Mouse (Mus musculus) T-cell, adult 2 months (primary cell): ENCODE data around the gene Cd86.

Source experiments
- DNase-seq: peaks from one replicate; pipeline ENCODE4 v3.0.0; 2022; ENCODE audit warnings: low spot score

The Cd86 gene

DNA sequence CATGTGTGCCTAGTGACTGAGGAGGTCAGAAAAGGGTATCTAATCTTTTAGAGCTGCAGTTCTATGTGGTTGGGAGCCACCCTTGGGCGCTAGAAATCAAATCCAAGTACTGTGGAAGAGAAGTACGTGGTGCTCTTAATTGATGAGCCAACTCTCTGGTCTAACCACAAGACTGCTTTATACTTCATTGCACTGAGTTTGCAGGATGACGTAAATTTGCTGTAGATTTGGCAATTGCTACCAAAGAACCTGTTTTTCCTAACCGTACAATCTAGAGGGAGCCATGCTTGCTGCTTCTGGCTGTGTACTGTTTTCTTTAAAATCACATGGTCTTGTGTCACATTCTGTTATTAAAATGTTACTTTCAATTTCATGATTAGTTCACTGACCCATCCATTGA, 10.0 kb downstream of the Cd86 start:
- DNase-seq, result peak; percentile 28

DNA sequence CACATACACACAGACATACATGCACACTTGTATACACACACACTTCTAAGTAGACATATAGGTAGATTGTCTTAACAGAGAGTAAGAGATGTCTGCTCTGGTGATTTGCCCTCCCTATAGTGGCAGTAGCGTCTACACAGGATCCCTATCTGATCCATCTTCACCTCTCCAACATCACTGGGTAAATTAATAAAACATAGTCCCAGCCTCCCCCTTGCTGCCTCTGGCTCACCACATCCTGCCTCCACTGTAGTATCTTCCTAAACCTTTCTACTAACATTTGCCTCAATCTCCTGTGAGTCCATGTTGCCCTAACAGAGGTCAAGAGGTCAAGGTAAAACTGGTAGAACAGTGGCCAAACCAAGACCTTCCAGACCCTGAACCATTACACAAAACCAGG, 10.7 kb downstream of the Cd86 start:
- DNase-seq, result no peak

DNA sequence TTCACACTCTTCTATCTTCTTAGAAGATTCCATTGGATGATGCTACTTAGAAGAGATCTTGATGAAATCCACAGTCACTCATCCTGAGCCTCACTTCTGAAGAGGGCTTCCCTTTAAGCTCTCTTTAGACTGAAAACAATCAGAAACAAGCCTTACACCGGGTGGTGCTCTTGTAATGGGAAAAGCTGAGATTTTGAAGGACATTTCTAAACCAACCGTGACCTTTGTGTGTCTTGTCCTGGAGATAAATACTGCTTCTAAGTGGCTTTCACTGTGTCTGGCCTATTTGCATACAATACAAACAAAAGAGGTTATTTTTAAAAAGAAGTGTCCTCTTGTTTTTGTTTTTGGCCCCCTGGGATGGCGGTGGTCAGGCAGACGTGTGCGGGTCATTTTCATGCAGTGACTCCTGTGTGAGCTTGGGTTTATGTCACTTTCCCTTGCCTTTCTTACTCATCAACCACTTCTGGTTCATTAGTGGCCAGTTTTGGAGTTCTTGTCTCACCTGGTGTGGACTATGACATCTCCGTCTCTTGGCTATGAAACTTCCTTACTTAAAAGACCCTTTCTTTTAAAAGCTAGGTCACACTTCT, 14.6 kb downstream of the Cd86 start:
- DNase-seq, result no peak

DNA sequence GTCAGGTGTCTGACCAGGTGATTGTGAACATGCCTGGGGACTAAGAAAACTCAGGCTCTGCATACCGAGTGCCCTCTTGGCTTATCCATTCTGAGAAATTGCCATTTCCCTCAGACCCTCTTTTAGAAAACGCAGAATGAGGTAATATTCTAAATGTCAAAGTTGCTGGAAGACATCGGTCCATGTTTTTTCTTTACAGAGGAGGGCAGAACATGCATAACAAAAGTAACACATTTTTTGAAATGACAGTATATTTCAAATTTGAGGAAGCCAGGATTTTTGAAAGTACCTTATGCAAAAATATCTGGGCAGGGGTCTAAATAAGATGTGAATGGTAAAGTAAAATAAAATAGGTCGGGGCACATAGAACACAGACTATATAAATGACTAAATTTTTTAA, 15.4 kb downstream of the Cd86 start:
- no peak for DNase-seq

DNA sequence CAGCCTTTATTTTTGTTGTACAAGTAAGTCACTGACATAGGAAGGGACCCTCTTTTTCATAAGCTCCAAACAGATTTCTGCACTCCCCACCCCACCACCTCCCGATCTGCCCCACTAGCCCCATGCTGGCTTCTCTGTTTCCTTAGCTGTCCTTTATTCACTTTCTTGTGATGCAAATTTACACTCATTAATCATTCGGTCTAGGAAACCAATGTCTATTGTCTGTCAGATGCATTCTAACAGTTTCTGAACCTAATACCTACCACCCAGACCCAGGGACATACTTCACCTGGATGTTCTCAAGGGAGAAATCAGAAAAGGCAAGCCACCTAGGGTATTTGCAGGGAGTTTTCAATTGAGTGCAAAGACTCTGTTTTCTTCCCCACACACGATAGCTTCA, 16.6 kb downstream of the Cd86 start:
- DNase-seq, result no peak

DNA sequence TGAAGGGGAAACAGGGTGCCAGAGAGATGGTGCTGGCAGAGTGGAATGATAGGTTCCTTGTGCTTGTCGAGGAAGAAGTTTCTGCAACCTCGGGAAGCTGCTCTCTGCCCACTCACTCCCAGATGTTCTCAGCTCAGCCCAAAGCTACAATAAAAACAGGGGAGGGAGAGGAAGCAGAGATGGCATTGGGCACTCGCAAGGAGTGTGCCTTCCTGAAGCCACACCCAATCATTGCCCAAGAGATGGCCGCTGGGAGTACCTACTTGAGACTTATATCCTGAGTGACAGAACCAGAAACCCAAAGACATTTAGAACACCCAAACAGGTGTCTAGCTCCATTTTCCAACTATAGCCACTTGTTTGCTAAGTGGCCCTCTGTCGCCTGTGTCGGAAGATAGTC, 20.8 kb downstream of the Cd86 start:
- DNase-seq, result no peak

DNA sequence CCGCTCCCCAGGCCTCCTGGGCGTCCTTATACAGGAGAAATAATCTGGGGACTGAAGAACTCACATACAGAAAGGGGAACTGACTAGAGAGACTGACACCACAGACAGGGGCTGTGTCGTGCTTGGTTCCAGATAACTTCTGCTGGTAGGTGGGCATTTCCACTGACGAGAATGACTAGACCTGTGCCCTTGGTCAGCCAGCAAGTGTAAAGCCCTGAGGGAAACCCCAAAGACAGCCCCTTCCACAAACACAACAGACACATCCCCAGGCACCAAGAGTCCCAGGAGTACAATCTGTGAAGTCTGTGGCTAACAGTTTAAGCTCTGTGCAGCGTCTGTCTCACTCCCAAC, 23.2 kb downstream of the Cd86 start:
- DNase-seq, result no peak

DNA sequence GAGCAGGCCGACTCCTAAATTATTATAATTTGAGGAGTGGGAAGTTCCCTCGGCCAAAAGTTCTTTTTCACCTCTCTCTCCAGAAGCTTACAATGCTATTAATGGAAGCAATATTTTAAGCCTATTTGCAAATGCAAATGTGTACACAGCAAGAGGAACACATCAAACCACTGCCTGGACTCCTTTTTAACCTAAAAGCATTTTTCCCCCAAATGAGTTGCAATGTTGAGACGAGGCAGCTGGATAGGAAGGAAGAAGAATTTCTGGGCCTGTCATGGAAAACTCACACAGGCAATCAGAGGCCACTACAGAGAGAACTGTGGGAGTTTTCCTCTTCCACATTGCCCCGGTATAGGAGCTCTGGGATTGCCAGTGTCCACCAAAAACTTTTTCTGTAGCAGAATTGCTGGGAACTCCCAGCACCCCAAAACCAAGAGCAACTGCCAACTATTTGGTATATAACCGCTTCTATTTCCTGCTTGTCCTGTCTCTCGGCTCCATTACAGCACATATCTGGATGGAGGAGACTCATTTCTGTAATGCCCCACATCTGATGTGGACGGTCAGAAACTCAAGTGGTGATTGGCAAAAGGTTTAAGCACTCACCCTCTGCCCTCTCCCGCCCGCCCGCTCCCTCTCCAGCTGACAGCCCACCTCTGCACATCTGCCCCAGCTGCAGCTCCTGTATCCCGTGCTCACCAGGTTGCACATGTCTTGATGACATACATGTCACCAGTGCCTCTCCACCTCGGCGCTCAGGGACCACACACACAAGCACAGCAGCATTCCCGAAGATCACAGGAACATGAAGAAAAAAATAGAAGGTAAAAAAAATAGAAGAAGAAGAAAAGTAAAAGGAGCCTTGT, 23.8 kb downstream of the Cd86 start:
- DNase-seq, result no peak

DNA sequence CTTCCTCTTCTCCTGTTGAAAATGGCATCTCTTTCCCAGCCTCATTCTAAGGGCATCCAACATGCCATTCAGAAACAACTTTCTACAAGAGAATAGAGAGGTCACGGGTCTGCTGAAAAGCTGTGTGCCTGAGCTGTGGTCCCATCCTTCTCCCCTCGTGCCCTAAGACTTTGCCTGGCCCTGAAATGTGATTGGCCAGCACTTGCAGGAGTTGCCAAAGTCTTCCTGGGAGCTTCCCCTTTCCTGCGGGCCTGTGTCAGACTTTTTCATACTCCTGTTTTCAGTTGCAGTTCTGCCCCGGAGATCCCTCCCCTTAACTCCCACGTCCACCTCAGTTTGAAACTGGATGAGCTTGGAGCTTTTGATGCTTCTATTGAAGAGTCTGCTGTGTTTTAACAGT, 24.9 kb downstream of the Cd86 start:
- no peak for DNase-seq

DNA sequence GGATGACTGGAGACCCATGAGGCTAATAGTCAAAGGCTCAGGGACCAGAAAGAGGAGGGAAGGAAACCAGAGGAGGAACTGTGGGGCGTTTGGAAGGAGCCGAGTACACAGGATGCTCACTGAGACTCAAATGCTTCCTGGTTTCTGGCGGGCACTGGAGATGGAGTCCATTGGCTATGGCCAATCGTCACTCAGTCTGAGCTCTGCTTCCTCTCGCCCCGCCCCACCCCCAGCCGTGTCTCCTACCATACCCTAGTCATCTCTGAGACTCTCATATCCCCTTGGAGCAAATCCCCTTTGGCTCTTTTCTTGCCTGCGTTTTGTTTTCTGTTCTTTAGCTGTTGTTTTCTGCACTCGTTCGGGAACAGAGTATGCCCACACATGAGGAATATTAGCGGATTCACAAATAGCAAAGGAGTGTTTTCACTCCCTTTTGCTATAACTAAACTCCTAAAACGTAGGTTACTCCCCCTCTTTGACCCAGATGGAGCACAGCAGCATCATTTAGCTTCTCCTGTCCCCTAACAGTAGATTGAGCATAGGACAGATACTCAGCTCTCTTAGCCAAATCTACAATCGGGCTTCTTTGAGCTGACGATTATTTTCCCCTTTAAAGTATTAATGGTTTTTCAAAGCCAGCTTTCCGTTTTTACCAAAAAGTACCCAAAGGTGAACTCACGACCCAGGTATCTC, 25.9 kb downstream of the Cd86 start:
- no peak for DNase-seq

DNA sequence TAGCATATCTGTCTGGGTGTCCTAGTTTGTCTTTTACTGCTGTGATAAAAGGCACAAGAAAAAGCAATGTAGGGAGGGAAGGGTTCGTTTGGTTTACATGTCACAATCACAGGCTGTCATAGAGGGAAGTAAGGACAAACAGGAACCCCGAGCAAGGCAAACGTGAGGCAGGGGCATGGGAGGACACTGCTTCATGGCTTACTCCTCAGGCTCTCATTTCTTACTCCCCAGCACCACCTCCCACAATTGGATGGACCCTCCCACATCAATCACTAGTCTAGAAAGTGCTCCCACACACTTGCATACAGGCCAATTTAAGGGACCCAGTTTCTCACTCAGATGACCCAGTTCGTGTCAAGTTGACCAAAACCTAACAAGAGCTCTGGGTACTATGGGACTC, 29.1 kb downstream of the Cd86 start:
- no peak for DNase-seq

DNA sequence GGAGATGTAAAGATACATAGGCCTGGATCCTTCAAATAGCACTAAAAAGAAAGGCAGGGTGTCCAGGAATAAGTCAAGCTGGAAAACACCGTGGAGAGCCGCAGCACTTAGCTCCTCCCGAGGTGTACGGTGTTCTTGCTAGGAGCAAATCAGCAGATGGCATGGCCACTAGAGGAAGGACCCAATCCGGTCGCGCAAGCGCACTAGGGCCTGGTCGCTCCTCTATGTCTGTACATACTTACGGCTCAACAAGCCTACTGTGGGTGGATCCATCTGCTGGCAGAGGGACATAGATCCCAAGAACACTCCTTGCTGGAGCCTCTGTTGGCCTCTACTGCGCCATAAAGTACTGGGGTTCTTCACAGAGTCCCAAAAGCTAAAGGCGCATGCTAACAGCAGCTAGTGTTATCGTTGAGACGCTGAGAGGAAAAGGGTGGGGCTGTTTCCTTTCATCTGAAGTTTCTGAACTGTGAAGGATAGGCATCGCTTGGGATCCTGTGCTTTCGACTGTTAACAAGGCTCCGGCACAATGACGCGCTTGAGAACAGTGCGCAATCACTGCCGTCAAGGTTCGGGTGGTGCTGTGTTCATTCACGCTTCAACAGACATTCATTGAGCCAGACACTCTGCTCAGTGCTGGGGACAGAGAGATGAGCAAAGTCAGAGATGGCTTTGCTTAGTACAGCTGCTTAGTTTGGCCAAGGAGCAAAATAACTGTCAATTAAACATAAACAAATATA, 30.7 kb downstream of the Cd86 start:
- DNase-seq, result peak; percentile 16

DNA sequence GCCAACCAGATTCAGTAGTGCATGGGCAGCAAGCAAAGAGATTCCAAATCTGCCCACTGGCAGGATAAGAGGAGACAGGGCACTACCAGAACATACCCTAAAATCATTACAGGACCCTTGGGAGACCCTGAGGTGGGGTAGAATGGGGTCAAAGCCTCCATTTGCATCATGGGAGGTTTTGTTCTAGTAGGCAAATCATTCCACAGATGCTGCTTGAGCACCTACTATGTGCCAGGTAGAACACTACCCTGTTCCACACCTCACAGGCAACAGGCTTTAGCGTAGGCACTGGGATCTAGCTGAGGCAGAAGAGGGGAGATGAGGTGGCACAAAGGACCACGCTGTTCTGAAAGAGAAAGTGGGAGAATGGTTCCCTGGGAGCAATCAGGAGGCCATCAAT, 31.5 kb downstream of the Cd86 start:
- no peak for DNase-seq

DNA sequence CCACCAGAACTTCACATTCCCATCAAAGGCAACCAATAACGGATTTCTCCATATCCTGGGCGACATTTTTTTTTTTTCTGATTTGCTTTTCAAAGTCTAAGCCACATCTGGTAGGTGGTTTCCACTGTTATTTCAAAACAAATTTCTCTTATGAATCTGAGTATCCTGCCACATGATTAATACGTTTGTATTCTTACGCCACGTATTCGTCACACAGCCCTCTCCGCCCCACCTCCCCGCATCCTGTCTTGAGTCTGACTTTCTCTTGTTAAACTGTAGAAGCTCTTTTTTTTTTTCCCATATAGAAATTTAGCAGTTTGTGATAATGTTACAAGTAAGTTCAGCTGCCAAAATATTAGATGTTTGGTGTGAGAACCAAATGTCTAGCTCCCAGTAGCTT, 33.7 kb downstream of the Cd86 start:
- peak; percentile 20 for DNase-seq

DNA sequence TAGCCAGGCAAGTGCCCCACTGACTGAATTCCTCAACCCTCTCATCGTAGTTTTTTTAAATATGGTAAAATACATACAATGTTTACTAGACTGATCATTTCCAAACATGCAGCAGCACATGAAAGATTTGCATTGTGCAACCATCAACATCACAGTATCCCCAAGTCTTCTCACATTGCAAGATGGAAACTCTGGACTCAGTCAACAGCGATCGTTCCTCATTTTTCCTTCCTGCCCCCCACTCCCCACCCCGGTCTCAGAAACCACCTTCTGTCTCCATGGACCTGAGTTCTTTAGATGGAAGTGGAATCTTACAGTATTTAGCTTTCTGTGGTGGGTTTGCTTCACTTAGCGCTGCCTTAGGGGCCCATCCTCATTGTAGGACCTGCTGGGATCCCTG, 34.3 kb downstream of the Cd86 start:
- no peak for DNase-seq

DNA sequence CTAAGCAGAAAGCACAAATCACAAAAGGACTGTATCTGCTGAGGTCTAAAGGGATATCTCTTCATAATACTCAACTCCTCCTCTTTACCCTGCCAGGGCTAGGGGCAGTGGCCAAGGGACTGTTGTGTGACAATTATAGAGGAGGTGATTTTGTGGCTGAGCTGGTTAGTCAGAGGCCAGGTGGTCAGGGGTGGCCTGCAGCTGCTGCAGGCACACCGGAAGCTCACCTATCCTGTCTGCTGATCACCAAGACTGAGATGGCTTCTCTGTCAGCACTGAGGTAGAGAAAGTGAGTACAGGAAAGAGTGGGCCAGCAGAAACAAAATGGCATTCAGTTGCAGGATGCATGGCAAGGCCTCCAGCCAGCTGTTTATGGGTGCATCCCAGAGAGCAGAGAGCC, 38.1 kb downstream of the Cd86 start:
- DNase-seq, result no peak

DNA sequence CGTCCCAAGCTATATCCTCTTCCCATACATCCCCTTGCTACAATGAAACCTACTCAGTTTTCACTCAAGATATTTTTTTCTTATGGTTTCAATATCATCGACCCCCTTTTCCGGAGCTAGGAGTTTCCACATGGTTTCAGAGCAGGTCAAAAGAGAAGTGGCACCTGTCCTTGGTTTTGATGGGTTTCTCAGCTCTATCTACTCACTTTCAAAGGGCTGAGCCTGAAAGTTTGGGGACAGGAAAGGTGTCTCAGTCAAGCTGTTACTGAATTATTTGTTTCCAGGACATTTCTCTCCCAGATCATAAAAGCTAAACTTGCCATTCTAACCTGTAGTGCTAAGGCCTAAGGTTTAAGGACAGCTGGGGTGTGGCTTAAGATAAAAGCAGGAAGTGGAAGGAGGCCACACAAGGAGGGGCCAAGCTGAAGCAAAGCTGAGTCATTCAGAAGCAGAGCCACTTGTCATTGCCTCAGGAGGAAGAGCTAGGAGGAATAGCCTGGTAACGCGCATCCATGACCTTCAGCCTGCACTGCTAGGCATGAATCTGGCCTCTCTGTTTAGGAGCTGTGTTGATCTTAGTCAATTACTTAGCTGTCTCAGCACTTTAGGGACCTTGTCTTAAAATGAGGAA, 39.2 kb downstream of the Cd86 start:
- DNase-seq, result peak; percentile 1

DNA sequence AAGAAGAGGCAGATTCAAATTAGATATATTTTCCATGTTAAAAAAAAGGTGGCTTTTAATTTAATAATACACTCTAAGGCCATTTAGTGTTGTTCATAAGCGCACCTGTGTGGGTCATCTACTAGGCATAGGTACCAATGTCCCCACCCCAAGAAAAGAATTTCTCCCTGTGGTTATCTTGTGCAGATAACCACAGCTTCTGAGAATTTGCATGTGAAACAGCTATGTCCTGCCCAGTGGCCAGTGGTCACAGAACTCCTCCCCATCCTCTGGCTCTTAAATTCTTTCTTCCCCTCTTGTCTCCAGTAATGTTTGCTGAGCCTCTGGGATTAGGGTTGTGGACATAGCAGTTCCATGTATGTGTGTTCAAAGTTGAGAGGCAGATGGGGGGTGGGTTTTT, 40.0 kb downstream of the Cd86 start:
- DNase-seq, result no peak

DNA sequence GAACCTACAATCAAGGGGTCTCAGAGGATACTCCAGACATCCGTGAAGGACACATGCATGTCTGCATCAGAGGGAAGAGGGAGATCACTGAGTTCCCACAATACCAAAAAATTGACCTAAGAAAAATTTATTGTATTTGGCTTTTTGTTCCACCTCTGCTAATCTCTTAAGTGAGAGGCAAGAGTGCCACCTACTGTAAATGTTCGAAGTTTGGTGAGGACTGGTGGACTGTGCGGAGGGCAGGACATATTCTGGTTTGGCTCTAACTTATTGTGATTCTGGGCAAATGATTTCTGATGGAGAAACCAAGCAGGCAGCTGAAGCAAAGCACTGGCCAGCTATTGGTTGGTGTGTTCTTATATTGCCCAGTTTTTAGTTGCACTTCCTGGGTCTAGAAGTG, 43.6 kb downstream of the Cd86 start:
- DNase-seq, result no peak

DNA sequence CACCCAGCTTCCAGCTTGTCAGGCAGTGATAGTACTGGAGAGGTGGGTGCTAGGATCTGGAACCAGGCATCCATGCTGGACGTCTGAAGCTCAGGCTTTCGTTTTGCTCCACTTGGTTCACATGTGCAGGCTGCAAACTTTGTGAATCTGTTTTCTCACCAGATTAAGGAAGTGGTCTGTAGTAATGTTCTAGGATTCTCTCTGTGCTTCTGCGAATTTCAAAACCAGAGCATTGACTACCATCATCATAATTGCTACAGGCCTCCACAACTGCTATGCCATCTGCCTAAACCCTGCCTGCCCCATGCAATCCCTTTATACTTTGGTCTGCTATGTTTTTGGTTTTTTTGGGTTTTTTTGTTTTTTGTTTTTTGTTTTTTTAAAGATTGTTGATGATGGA, 44.8 kb downstream of the Cd86 start:
- DNase-seq, result no peak

DNA sequence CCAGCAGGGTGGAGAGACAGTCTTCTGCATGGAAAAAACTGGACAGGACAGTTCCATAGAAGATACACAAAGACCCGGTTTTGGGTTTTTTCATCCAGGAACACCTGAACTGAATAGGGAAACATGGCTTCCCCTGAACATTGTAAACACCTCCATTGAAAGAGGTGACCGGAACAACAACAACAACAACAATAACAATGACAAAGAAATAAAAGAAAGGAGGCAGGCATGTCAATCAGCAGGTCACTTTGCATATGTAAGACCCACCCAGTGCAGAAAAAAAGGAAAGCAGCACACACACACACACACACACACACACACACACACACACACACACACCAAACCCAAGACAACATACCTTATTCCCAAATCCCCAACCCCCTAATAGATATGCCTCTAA, 52.2 kb downstream of the Cd86 start:
- no peak for DNase-seq

DNA sequence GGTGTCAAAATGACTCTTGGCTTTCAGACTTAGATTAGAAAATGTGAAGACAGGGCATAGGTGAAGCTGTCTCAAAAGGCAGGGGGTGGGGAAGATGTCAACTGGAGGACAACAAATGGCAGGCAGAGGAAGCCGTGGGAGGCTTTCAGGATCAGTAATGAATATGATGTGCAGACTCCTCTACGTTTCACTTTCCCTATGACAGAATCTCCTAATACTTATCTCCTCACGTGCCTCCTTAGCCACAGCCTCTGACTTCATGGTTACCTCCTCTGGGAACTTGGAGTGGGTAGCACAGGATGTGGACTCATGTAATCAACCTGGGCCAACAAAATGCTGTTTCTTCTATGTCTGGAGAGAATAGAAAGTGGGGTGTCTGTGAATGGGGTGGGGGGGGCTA, 63.2 kb downstream of the Cd86 start:
- DNase-seq, result peak; percentile 8
